Comparison of ENCODE assay signal across 8 mouse cellular contexts in the genomic region with DNA sequence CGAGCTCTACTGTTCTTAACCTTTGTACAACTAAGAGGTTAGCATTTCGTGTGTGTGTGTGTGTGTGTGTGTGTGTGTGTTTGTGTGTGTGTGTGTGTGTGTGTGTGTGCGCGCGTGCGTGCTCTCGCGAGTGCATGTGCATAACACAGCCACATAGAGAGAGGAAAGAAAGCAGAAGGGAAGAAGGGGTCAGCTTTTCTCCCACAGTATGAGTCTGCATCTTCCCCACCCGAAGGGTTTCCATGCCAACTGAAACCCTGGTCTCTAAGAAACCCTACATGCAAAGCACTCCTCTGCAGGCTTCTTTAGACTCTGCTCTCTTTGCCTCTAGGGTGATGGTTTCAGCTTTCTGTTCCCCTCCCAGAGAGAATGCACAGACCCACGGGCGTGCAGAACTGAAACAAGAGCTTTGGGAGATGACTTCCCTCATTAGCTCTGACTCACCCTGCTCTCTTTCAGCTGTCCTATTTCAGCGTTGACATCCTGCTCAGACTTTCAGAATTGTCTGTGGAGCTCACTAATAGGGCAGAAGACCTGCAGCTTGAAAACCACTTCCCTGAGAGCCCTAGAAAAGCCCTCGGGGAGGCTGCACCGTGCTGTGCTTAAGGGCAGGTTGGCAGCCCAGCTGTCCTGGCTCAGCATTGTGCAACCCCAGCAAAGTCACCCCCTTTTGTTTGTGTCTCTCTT. TPM values are rescaled to one million over a fixed set of nuclear protein-coding genes. Genes with fewer than 3 reads are reported as not detected.
A peak's percentile ranks its signal among the peaks of the same experiment; 100 is the strongest.
DNase-seq lines count a peak whose midpoint lies in the region; ATAC-seq and TF ChIP-seq lines count a peak whose summit lies in the region.

No protein-coding gene starts in this region.

- no peaks in the 10 kb centered on the region for H3K27me3 ChIP-seq in kidney, embryonic 14.5 days (ENCODE audit: control insufficient read depth, insufficient read depth, low read length)
- no peaks in the 10 kb centered on the region for H3K27me3 ChIP-seq in liver, postnatal 0 days (ENCODE audit: insufficient read depth, low read length)

- peak; percentile 53 for ATAC-seq in kidney, embryonic 14.5 days (ENCODE audit: low FRiP score, low TSS enrichment)
- peak; percentile 70 for ATAC-seq in frontal cortex, adult (ENCODE audit: low TSS enrichment)
- peak; percentile 84 for ATAC-seq in liver, postnatal 0 days

- H3K4me1 ChIP-seq in kidney, embryonic 14.5 days (ENCODE audit: control insufficient read depth, insufficient read depth, low read length) = peaks cover 11% of the 10 kb centered on the region; the same call in 1 of the 2 replicates
- H3K4me1 ChIP-seq in liver, postnatal 0 days (ENCODE audit: insufficient read depth) = peaks cover 21% of the 10 kb centered on the region

- H3K27ac ChIP-seq in kidney, embryonic 14.5 days (ENCODE audit: low read depth, low read length) = no peak overlapping the region
- H3K27ac ChIP-seq in liver, postnatal 0 days (ENCODE audit: low read depth) = peak overlapping the region; percentile 44; the same call in 1 of the 2 replicates

- no peaks in the 10 kb centered on the region for H3K9me3 ChIP-seq in kidney, embryonic 14.5 days (ENCODE audit: control insufficient read depth, low read length)
- no peaks in the 10 kb centered on the region for H3K9me3 ChIP-seq in liver, postnatal 0 days (ENCODE audit: low read length)

- DNase-seq in kidney, adult 11 months = no peak
- peak; percentile 31 for DNase-seq in R1 (ENCODE audit: low read depth, low spot score)
- DNase-seq in liver, postnatal 0 days = peak; percentile 43
- DNase-seq in right cerebral cortex, postnatal 36 days (ENCODE audit: low spot score in 2 of 2) = peak; percentile 33 to 44
- DNase-seq in urinary bladder, adult 2 months (ENCODE audit: low spot score) = no peak
- DNase-seq in gastrocnemius, adult 8-10 months (ENCODE audit: low spot score in 2 of 2) = no peak

- no peak for TF ChIP-seq EP300 in liver, postnatal 0 days (IDR thresholded peaks at IDR 0.05; ENCODE audit: low read depth)

- no peak for TF ChIP-seq CTCF in liver, postnatal 0 days (IDR thresholded peaks at IDR 0.05; ENCODE audit: low read depth)

- H3K4me3 ChIP-seq in kidney, embryonic 14.5 days (ENCODE audit: low read length) = no peak overlapping the region
- no peak overlapping the region for H3K4me3 ChIP-seq in liver, postnatal 0 days (ENCODE audit: low read depth, low read length)

- WGBS in kidney, embryonic 14.5 days = 47% methylated on average over 10 of the region's 14 CpGs
- WGBS in liver, postnatal 0 days (ENCODE audit: insufficient replicate concordance) = 27% methylated on average over 8 of the region's 14 CpGs

- H3K9ac ChIP-seq in kidney, embryonic 14.5 days (ENCODE audit: low read depth, low read length) = no peak overlapping the region
- no peak overlapping the region for H3K9ac ChIP-seq in liver, postnatal 0 days (replicated peaks)

- no peak overlapping the region for H3K4me2 ChIP-seq in kidney, embryonic 14.5 days (replicated peaks; ENCODE audit: low read depth, low read length)
- peak overlapping the region; percentile 1; the same call in 1 of the 2 replicates for H3K4me2 ChIP-seq in liver, postnatal 0 days (ENCODE audit: low read depth, low read length)

- H3K36me3 ChIP-seq in kidney, embryonic 14.5 days (ENCODE audit: control insufficient read depth, insufficient read depth, low read length) = no peaks in the 10 kb centered on the region
- H3K36me3 ChIP-seq in liver, postnatal 0 days (replicated peaks; ENCODE audit: insufficient read depth, low read length) = no peaks in the 10 kb centered on the region

RNA-seq across cellular contexts. Expression of gene Nod2, which starts 21.4 kb away (rescaled TPM):
- 0.11 and 0.15 TPM in 2 replicates for polyA plus RNA-seq in kidney, embryonic 14.5 days (2014; fragmentation: Nextera tagmentation; extraction: Ambion mirVana)
- 0.07 and 0.08 TPM in 2 replicates for polyA plus RNA-seq in liver, postnatal 0 days (2015; fragmentation: Nextera tagmentation; extraction: Ambion mirVana)
- polyA plus RNA-seq in urinary bladder, adult 2 months (2012; rRNA removed) = 0.47 and 0.52 TPM in 2 replicates
- total RNA-seq in gastrocnemius, adult 8-10 months (2022) = under 1 TPM; 0.13 to 0.29 (median 0.20) TPM

RNA-seq across cellular contexts. Expression of gene Cyld, which starts 28.3 kb away (rescaled TPM):
- 9.0 and 16.6 TPM in 2 replicates for polyA plus RNA-seq in kidney, embryonic 14.5 days (2014; fragmentation: Nextera tagmentation; extraction: Ambion mirVana)
- 3.7 and 4.6 TPM in 2 replicates for polyA plus RNA-seq in liver, postnatal 0 days (2015; fragmentation: Nextera tagmentation; extraction: Ambion mirVana)
- polyA plus RNA-seq in urinary bladder, adult 2 months (2012; rRNA removed) = 10.7 and 12.2 TPM in 2 replicates
- total RNA-seq in gastrocnemius, adult 8-10 months (2022) = 10 to 100 TPM; 19.6 to 25.1 (median 24.0) TPM

RNA-seq across cellular contexts. Expression of gene Snx20, which starts 32.6 kb away (rescaled TPM):
- polyA plus RNA-seq in kidney, embryonic 14.5 days (2014; fragmentation: Nextera tagmentation; extraction: Ambion mirVana) = 2.2 and 2.3 TPM in 2 replicates
- 6.0 TPM in 2 replicates for polyA plus RNA-seq in liver, postnatal 0 days (2015; fragmentation: Nextera tagmentation; extraction: Ambion mirVana)
- 3.0 TPM in 2 replicates for polyA plus RNA-seq in urinary bladder, adult 2 months (2012; rRNA removed)
- total RNA-seq in gastrocnemius, adult 8-10 months (2022) = under 1 TPM in 2 of 4 experiments, not detected in 2; 0.21 to 0.52 TPM

Comparison
In these comparisons a context has a peak if more than half of its experiments do, and no peak if none do; other contexts are left out.
1. DNase-seq: peak in R1 (single experiment), liver, postnatal 0 days (single experiment) and right cerebral cortex, postnatal 36 days (2 of 2); none in kidney, adult 11 months (single experiment), urinary bladder, adult 2 months (single experiment) and gastrocnemius, adult 8-10 months (0 of 2).
2. Peak in every context shown above with its lines, with median percentiles within 50 percentile points of each other: ATAC-seq.